Mouse (Mus musculus): ENCODE data around the gene Txndc8.

DNA sequence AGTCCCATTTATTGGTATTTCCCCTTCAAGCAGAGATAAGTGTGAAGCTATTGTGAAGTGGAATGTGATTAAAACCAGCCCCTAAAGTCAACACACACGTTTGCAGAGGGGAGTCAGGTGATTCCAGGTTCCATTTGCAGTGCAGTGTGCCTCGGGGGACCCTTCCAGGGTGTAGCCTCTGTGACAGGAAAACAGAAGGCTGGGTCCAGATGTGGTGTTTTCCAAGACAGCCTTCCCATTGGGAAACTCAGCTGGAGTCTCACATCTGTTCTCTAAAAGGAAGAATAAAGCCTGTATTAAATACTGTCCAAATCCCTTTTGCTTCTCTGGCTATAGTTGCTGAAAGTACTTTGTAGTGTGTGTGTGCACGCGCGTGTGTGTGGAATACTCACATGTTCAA lies 45.5 kb upstream of the Txndc8 start:
- TF ChIP-seq CTCF (IDR thresholded peaks at IDR 0.05; ENCODE audit: low read depth, low read length) (no peak), EP300 (IDR thresholded peaks at IDR 0.05; ENCODE audit: insufficient read depth, low read depth, low read length) (no peak), POLR2A (IDR thresholded peaks at IDR 0.05; ENCODE audit: insufficient read depth, low read length) (no peak)
